Mouse (Mus musculus): ENCODE data around the gene Gdpd1.

DNA sequence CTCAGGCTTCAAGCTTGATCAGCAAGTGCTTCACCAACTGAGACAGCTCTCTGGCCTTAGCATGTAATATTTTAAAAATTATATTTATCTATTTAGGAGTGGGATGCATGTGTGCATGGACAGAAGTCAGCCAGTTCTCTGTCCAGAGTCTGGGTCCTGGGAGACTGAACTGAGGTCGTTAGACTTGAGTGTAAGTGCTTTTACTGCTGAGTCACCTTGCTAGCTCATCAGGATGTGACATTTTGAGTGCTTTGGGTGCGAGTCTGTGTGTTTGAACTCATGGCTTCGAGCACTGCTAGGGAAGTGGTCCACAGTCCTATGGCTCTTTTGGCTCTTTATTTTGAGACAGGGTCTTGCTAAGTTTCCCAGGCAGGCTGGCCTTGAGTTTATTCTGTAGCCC, 30.8 kb downstream of the Gdpd1 start:
- TF ChIP-seq EP300 (IDR thresholded peaks at IDR 0.05; ENCODE audit: low read depth) (no peak), CTCF (IDR thresholded peaks at IDR 0.05; ENCODE audit: low read depth) (no peak)
